Mouse (Mus musculus) CD8-positive naive resting alpha-beta T cell, adult 2 months (primary cell): ENCODE data around the gene Pcnx3.

Experiments
- DNase-seq, 2 experiments: peaks; one replicate each; pipeline ENCODE4 v3.0.0; 2022; ENCODE audit warnings: low read depth in 2 of 2, low spot score in 2 of 2

Pcnx3 gene

GRCm38 (mm10) chr19:5688200-5689087, at the start of gene Pcnx3, which contains the start of gene Map3k11:
TSS of gene Pcnx3 (minus strand) at chr19:5688908.
TSS of gene Map3k11 (plus strand) at chr19:5688742.
- peak; percentile 93 to 95 for DNase-seq

DNA sequence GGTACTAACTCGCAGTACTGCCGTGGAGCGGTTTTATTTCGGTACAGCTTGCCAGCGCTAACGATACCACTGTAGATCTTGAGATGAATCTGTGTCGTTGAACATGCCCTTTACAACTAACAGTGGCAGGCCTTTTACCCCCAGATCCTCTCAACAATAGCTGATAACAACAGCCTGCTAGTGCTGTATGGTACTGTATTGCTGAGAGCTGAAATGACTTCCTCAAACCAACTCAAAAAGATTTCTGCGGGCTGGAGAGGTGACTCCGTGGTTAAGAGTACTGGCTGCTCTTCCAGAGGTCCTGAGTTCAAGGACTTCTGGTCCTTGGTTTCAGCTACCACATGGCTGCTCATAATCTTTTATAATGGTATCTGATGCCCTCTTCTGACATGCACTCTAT, 45.6 kb upstream of the Pcnx3 start:
- DNase-seq = no peak

DNA sequence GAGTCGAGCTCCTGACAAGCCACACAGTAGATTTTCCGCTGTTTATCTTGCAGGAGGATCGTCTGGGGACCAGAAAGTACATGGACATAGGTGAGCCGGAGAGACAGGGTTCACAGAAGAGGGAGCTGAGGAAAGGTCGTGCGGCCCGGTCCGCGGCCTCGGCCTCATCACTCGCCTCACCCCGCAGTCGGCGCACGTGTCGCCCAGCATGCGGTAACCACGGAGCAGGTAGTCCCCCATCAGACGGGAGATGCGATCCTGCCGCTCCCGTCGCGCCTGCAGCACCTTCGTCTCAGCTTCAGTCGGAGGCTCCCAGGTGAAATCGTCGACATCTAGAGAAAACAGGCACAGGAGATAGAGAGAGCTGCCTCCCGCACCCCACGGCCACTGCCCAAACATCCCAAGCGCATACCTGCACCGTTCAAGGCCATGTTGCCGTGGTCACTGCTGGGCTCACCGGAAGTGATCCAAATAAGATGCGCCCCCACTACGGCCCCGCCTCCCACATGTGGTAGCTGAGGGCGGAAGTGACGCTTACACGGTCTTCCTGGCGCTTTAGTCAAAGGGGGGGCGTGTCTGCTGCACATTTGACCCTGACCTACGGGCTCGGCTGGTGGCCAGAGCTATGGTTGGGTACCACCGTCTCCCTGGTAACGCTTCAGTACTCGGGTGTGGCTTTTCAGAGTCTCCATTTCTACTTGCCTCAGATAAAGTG, 42.7 kb upstream of the Pcnx3 start:
- DNase-seq = peak; percentile 64 to 82

GRCm38 (mm10) chr19:5730314-5731186, 41.8 kb upstream of the Pcnx3 start:
- no peak for DNase-seq

GRCm38 (mm10) chr19:5729444-5729815, 40.7 kb upstream of the Pcnx3 start, which contains the start of gene Fam89b:
TSS of gene Fam89b (minus strand) at chr19:5729653.
- DNase-seq = peak in 1 of 2 experiments; percentile 60

- DNase-seq = no peak
Observed at GRCm38 (mm10) chr19:5728631-5729443, 40.1 kb upstream of the Pcnx3 start.

DNA sequence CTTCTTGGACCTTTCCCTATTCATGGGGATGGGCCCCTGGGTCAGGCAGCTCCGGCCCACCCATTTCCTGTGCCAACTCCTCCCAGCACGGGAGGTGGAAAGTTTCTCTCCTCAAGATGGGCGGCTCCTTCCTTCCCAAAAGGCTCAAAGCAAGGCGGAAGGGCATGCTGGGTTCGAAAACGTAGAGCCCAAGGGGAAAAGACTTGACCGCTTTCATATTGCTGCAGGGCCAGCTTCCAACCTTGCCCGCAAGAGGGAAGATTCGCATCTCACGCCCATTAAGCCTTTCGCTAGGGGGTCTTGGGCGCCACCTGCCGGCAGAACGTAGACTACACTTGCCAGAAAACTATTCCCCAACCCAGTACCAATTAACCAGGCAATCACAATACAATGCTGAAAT, 39.0 kb upstream of the Pcnx3 start:
- peak; percentile 83 to 86 for DNase-seq

DNA sequence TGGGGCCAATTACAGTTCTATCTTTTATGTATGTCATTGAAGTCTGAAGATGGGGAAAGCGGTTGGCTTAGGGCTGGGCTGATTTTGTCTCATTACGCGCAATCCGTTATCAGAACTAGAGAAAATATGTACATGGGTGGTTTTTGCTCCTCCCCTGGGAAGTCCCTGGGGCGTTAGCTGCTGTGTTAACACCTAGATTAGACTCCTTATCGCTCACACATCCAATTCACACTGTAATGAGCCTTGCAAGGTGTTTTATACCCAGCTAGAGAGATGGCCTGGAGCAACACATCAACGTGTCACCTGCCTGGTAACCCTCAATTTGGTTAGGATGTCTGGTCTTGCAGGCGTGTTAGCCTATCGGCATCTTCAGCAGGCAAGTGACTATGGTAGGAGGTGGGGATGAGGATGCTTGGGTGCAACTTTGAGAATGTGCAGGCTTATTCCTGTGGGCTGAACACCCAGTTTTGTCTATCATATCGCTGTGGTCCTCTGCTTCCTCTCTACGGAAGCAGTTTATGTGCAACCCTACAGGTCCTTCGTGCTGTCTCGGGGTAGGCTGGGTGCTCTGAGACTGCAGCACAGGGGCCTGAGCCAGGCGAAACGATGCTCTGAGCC, 38.4 kb upstream of the Pcnx3 start:
- no peak for DNase-seq

- peak; percentile 36 to 46 for DNase-seq
Observed at GRCm38 (mm10) chr19:5725767-5726515, 37.2 kb upstream of the Pcnx3 start, which contains the start of gene Ehbp1l1. TSS of gene Ehbp1l1 (minus strand) at chr19:5726317.

GRCm38 (mm10) chr19:5725029-5725707, 36.5 kb upstream of the Pcnx3 start:
- DNase-seq = no peak

- DNase-seq = no peak
Observed at GRCm38 (mm10) chr19:5724549-5724941, 35.8 kb upstream of the Pcnx3 start.

- no peak for DNase-seq
Observed at GRCm38 (mm10) chr19:5723934-5724548, 35.3 kb upstream of the Pcnx3 start.

GRCm38 (mm10) chr19:5722848-5723425, 34.2 kb upstream of the Pcnx3 start:
- no peak for DNase-seq

GRCm38 (mm10) chr19:5721233-5721632, 32.5 kb upstream of the Pcnx3 start:
- no peak for DNase-seq

GRCm38 (mm10) chr19:5716955-5717354, 28.2 kb upstream of the Pcnx3 start:
- DNase-seq = no peak

DNA sequence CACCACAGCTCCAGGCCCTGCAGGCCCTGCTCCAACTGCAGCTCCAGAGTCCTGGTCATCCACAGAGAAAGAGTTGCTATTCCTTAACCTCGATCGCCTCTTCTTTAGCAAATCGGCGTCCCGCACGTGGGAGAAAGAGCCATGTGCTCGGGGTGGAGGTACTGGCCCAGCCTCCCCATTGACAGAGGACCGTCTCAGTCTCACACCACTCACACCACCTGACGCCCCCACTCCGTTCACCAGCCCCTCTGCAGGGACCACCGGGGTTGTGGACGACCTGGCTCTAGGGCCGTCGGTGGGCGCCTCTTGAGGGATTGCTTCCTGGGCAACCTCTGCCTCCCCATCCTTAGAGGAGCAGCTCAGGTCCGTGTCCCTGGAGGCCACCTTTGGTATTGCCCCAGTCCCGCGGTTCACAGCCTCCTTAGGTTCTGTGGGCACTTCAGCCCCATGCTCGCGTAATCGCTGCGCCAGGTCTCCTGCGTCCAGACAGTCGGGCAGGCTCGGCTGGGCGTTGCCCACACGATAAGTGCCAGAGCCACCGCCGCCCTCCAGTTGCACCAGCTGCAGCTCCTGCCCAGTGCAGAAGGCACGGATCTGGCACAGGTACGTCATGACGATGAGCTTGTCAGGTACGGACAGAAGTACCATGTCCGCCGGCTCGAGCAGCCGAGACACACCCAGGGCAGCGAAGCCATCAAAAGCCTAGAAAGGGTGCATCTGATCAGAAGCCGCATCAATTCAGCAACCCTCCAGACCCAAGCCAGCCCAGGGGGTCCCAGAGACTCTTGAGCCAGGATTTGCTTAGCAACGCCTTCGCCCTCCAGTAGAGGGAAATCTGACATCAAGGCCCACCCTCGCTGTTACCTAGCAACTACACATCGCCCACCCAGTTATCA, 27.3 kb upstream of the Pcnx3 start:
- no peak for DNase-seq

GRCm38 (mm10) chr19:5713730-5714129, 25.0 kb upstream of the Pcnx3 start:
- DNase-seq = no peak
